Comparison of ENCODE assay signal across 8 mouse cellular contexts in the genomic region with DNA sequence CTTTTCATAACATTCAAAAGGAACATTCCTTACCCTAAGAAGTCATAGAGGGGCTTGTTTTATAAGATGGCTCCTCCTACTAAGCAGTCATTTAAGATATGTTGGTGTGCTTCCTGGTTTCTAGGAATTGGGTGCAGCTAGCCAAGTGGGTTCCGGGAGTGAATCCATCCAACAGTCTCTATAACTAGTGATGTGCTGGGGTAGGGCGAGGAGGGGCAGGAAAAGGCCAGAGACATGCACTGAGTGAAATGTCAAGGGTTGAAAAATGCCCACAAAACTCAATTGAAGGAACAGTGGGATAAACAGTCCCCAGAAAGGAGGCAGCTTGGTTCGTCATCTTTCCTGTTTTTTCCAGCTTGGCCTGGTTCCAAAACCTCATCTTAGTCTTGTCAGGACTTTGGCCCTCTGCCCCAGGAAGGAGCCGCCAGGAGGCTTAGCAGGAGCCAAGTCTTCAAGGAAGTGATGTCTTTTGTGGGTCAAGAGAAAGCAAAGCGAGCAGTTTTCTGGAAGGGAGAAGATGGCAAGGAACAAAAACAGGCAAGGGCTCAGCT. TPM values are rescaled to one million over a fixed set of nuclear protein-coding genes. Genes with fewer than 3 reads are reported as not detected.
DNase-seq lines count a peak whose midpoint lies in the region; ATAC-seq and TF ChIP-seq lines count a peak whose summit lies in the region.

No protein-coding gene starts in this region.

- H3K4me3 ChIP-seq in forebrain, postnatal 0 days (ENCODE audit: low read depth, low read length): no peak overlapping the region

- WGBS in forebrain, postnatal 0 days: 29% methylated on average over 5 of the region's 5 CpGs

- no peak overlapping the region for H3K4me2 ChIP-seq in forebrain, postnatal 0 days (ENCODE audit: low read depth)

- peak; percentile 83 for DNase-seq in MN1 (ENCODE audit: low spot score)
- peak; percentile 73 for DNase-seq in adrenal gland, postnatal 25 days
- peak; percentile 89 for DNase-seq in forebrain, postnatal 0 days
- DNase-seq in heart, postnatal 14 days: peak; percentile 88 to 92
- peak; percentile 70 for DNase-seq in layer of hippocampus, adult 9-11 months
- peak; percentile 95 for DNase-seq in lung, postnatal 25 days (ENCODE audit: low spot score)
- peak; percentile 83 for DNase-seq in urinary bladder, postnatal 14 days (ENCODE audit: low spot score)
- no peak for DNase-seq in B cell, adult 2 months

- H3K36me3 ChIP-seq in forebrain, postnatal 0 days (ENCODE audit: insufficient read depth): no peaks in the 10 kb centered on the region

- no peak for TF ChIP-seq CTCF in forebrain, postnatal 0 days (IDR thresholded peaks at IDR 0.05; ENCODE audit: low read depth)

- no peaks in the 10 kb centered on the region for H3K27me3 ChIP-seq in forebrain, postnatal 0 days (ENCODE audit: insufficient read depth, low read length)

- 0 out of 2 replicates have a peak, but pooled peaks cover 9% of the 10 kb centered on the region for H3K4me1 ChIP-seq in forebrain, postnatal 0 days (ENCODE audit: insufficient read depth)

- no peaks in the 10 kb centered on the region for H3K9me3 ChIP-seq in forebrain, postnatal 0 days (ENCODE audit: low read length)

- H3K27ac ChIP-seq in forebrain, postnatal 0 days (ENCODE audit: low read depth, low read length): peak overlapping the region; percentile 42; the same call in 1 of the 2 replicates

- no peak overlapping the region for H3K9ac ChIP-seq in forebrain, postnatal 0 days

- intact Hi-C loops in heart, postnatal 14 days (cut with DNase I): no loop called here

- ATAC-seq in forebrain, postnatal 0 days: peak; percentile 77

RNA-seq across cellular contexts. Expression of a gene that starts 24.0 kb away (rescaled TPM):
- 89.8 and 97.7 TPM in 2 replicates for total RNA-seq in adrenal gland, postnatal 25 days (2021)
- 42.5 and 56.7 TPM in 2 replicates for total RNA-seq in forebrain, postnatal 0 days (2014; rRNA removed)
- 35.4 and 46.1 TPM in 2 replicates for polyA plus RNA-seq in forebrain, postnatal 0 days (2015; fragmentation: Nextera tagmentation; extraction: Ambion mirVana)
- 10 to 100 TPM; 59.1 to 60.9 TPM for total RNA-seq in heart, postnatal 14 days (2021)

Comparison
In these comparisons a context has a peak if more than half of its experiments do, and no peak if none do; other contexts are left out.
1. DNase-seq: peak in MN1 (single experiment), adrenal gland, postnatal 25 days (single experiment), forebrain, postnatal 0 days (single experiment), heart, postnatal 14 days (2 of 2), layer of hippocampus, adult 9-11 months (single experiment), lung, postnatal 25 days (single experiment) and urinary bladder, postnatal 14 days (single experiment); none in B cell, adult 2 months (0 of 2).